Mouse (Mus musculus) embryonic facial prominence, embryonic 14.5 days (tissue): ENCODE data around the gene Eif3j1. TPM values are rescaled to one million over a fixed set of nuclear protein-coding genes. Genes with fewer than 3 reads are reported as not detected.
"Not testable (repeated sequence)": the region's sequence is repeated elsewhere in the genome, so short reads cannot be mapped to it uniquely, and the experiment has no call there.

Source experiments
- ATAC-seq: fragments of 200-750 bp; cut with Nextera tagmentation; 2 replicates; pipeline ENCODE4 v1.8.0; 2017; ENCODE audit warnings: low read depth, moderate number of reproducible peaks, moderate TSS enrichment
- DNase-seq: peaks from one replicate; pipeline ENCODE4 v3.0.0-alpha.2; 2015; ENCODE audit warnings: low spot score
- H3K27ac ChIP-seq: fragments of 300-500 bp; sonication (generic); replicated peaks from 2 replicates; pipeline ENCODE4 v1.5.1; 2014; ENCODE audit warnings: low read depth, mild to moderate bottlenecking, low read length, moderate library complexity
- H3K27me3 ChIP-seq: fragments of 300-500 bp; sonication (generic); replicated peaks from 2 replicates; pipeline ENCODE4 v1.6.1; 2014; ENCODE audit warnings: low read length; ENCODE audit not compliant: control insufficient read depth, insufficient read depth
- H3K36me3 ChIP-seq: fragments of 300-500 bp; sonication (generic); 2 replicates; pipeline ENCODE4 v1.6.1; 2014; ENCODE audit warnings: low read length, mixed read lengths; ENCODE audit not compliant: control insufficient read depth, insufficient read depth
- H3K4me1 ChIP-seq: fragments of 300-500 bp; sonication (generic); 2 replicates; pipeline ENCODE4 v1.6.1; 2014; ENCODE audit warnings: antibody characterized with exemption, low read length; ENCODE audit not compliant: control insufficient read depth, insufficient read depth
- H3K4me2 ChIP-seq: fragments of 300-500 bp; sonication (generic); 2 replicates; pipeline ENCODE4 v1.6.1; 2014; ENCODE audit warnings: low read depth, mild to moderate bottlenecking, low read length, moderate library complexity, mixed read lengths
- H3K4me3 ChIP-seq: fragments of 300-500 bp; sonication (generic); 2 replicates; pipeline ENCODE4 v1.5.1; 2014; ENCODE audit warnings: low read depth, mild to moderate bottlenecking, low read length
- H3K9ac ChIP-seq: fragments of 300-500 bp; sonication (generic); 2 replicates; pipeline ENCODE4 v1.6.1; 2014; ENCODE audit warnings: low read depth, mild to moderate bottlenecking, low read length, moderate library complexity, mixed read lengths
- H3K9me3 ChIP-seq: fragments of 300-500 bp; sonication (generic); 2 replicates; pipeline ENCODE4 v1.6.1; 2016; ENCODE audit warnings: low read length; ENCODE audit not compliant: control insufficient read depth
- WGBS: fragments of 180-500 bp; shearing (Covaris S2); extraction: QIAGEN DNeasy Blood & Tissue Kit; methylation state at CpG from one replicate; pipeline ENCODE4 v1.1.7; 2014; 5-methylcytosine and 5-hydroxymethylcytosine counted together
- microRNA-seq: library from miRNA; unstranded; fragments of <30 nt; microRNA quantifications from one replicate; pipeline ENCODE4, GENCODE M21; 2016; ENCODE audit warnings: borderline number of aligned reads
- polyA plus RNA-seq: library from polyadenylated mRNA; unstranded; fragments of >200 nt; fragmentation: Nextera tagmentation; extraction: Ambion mirVana; gene quantifications from 2 replicates; pipeline ENCODE4 v1.2.1, GENCODE M21; 2014

Eif3j1 gene
- polyA plus RNA-seq, 1 experiment from 2014 or later: 13.1 TPM

DNA sequence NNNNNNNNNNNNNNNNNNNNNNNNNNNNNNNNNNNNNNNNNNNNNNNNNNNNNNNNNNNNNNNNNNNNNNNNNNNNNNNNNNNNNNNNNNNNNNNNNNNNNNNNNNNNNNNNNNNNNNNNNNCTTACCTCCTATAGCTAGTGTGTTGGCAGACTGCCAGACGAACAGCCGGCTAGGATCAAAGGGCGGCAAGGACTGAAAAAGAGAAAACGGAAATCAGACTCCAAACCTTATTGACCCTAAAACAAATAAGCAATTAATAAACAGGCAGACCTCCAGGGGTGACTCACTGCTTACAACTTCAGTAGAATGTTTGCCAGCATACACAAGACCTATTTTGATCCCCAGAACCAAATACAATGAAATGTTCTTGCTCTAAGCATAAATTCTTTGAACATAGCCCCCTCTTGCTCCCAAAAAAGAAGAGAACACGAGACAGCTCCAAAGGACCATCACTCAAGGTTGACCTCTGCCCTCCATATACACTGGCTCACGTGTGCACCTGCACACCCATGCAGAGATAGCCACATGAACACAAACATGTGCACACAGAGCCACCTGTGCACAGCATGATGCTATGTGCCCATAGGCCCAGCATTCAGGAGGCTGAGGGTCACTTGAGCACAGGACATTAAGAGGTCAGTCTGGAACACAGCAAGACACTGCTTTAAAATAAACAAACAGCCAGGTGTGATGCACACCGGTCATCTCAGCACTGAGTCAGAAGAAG, 53.5 kb downstream of the Eif3j1 start:
- Histone ChIP-seq H3K9ac (no peak overlapping the region), H3K27me3 (no peaks in the 10 kb centered on the region), H3K27ac (no peak overlapping the region), H3K4me1 (no peaks in the 10 kb centered on the region), H3K4me3 (no peak overlapping the region), H3K36me3 (peaks cover 76% of the 10 kb centered on the region), H3K4me2 (no peak overlapping the region), H3K9me3 (no peaks in the 10 kb centered on the region)
- WGBS: 56% methylated on average over 7 of the region's 7 CpGs
- ATAC-seq (no peak), DNase-seq (peak; percentile 39)

- Histone ChIP-seq H3K4me1 (no peaks in the 10 kb centered on the region), H3K9ac (no peak overlapping the region), H3K9me3 (no peaks in the 10 kb centered on the region), H3K27ac (0 out of 2 replicates have a peak overlapping the region, but pooled peaks have one; percentile 21), H3K27me3 (no peaks in the 10 kb centered on the region), H3K36me3 (peaks cover 77% of the 10 kb centered on the region), H3K4me2 (no peak overlapping the region), H3K4me3 (no peak overlapping the region)
- WGBS: 65% methylated on average over 4 of the region's 4 CpGs
- DNase-seq (peak; percentile 78), ATAC-seq (peak; percentile 67)
Observed at GRCm38 (mm10) chr2:122086446-122086845, 58.1 kb downstream of the Eif3j1 start.

GRCm38 (mm10) chr2:122093844-122094243, 65.5 kb downstream of the Eif3j1 start:
- no peak for ATAC-seq
- WGBS: 89% methylated on average over 4 of the region's 4 CpGs
- H3K36me3 ChIP-seq: peaks cover 77% of the 10 kb centered on the region

GRCm38 (mm10) chr2:122097686-122098085, 69.3 kb downstream of the Eif3j1 start:
- peaks cover 93% of the 10 kb centered on the region for H3K36me3 ChIP-seq
- ATAC-seq, H3K27me3 ChIP-seq: not testable (repeated sequence)

More at GRCm38 (mm10) chr2:122093844-122094243, 65.5 kb downstream of the Eif3j1 start:
- Histone ChIP-seq H3K4me3 (no peak overlapping the region), H3K9me3 (no peaks in the 10 kb centered on the region), H3K27me3 (no peaks in the 10 kb centered on the region), H3K27ac (no peak overlapping the region), H3K4me1 (no peaks in the 10 kb centered on the region), H3K9ac (no peak overlapping the region), H3K4me2 (no peak overlapping the region)
- DNase-seq: no peak

GRCm38 (mm10) chr2:122102070-122102469, 73.7 kb downstream of the Eif3j1 start:
- H3K27me3 ChIP-seq: no peaks in the 10 kb centered on the region
- H3K4me1 ChIP-seq: no peaks in the 10 kb centered on the region
- no peak overlapping the region for H3K9ac ChIP-seq
- no peak for DNase-seq
- no peak overlapping the region for H3K4me3 ChIP-seq
- H3K36me3 ChIP-seq: peaks cover 79% of the 10 kb centered on the region
- no peak overlapping the region for H3K27ac ChIP-seq
- no peak overlapping the region for H3K4me2 ChIP-seq
- ATAC-seq: no peak
- no peaks in the 10 kb centered on the region for H3K9me3 ChIP-seq

More at GRCm38 (mm10) chr2:122097686-122098085, 69.3 kb downstream of the Eif3j1 start:
- H3K9me3 ChIP-seq, H3K9ac ChIP-seq, DNase-seq, H3K4me2 ChIP-seq, H3K4me1 ChIP-seq, H3K4me3 ChIP-seq, H3K27ac ChIP-seq: not testable (repeated sequence)
- 79% methylated on average over 5 of the region's 5 CpGs for WGBS

Small RNA genes within 50 kb of the gene (microRNA-seq; reads per million reads assigned to microRNA genes)
- gene Gm47314: not detected

Other genes starting within 250 kb of the Eif3j1 start
- gene Frmd5, start 221.5 kb upstream of the Eif3j1 start, polyA plus RNA-seq: 1.4 and 2.1 TPM in 2 replicates
- gene Casc4, start 161.6 kb upstream of the Eif3j1 start, polyA plus RNA-seq: 22.5 and 23.6 TPM in 2 replicates
- 46.3 and 51.8 TPM in 2 replicates for gene Ctdspl2, start 72.5 kb upstream of the Eif3j1 start, polyA plus RNA-seq
- gene Mageb3, start 72.5 kb upstream of the Eif3j1 start, polyA plus RNA-seq: 0.11 and 0.50 TPM in 2 replicates
- gene Spg11, start 89.8 kb downstream of the Eif3j1 start, polyA plus RNA-seq: 9.3 and 9.8 TPM in 2 replicates
- 353 and 386 TPM in 2 replicates for gene B2m, start 119.1 kb downstream of the Eif3j1 start, polyA plus RNA-seq
- 0.10 TPM in 1 of 2 replicates, not detected in the other for gene Trim69, start 132.2 kb downstream of the Eif3j1 start, polyA plus RNA-seq
- 0.08 TPM in 1 of 2 replicates, not detected in the other for gene Patl2, start 157.6 kb downstream of the Eif3j1 start, polyA plus RNA-seq
- gene Terb2, start 157.7 kb downstream of the Eif3j1 start, polyA plus RNA-seq: not detected in 2 replicates
- gene Sord, start 206.2 kb downstream of the Eif3j1 start, polyA plus RNA-seq: 27.1 and 31.9 TPM in 2 replicates